Mouse (Mus musculus) ZHBTc4 (cell line): Measurements from ENCODE around the gene Clybl.

Experiments
- DNase-seq: peaks from one replicate; pipeline ENCODE4 v3.0.0-alpha.2; 2011; ENCODE audit warnings: low read depth, low spot score

Gene Clybl

DNA sequence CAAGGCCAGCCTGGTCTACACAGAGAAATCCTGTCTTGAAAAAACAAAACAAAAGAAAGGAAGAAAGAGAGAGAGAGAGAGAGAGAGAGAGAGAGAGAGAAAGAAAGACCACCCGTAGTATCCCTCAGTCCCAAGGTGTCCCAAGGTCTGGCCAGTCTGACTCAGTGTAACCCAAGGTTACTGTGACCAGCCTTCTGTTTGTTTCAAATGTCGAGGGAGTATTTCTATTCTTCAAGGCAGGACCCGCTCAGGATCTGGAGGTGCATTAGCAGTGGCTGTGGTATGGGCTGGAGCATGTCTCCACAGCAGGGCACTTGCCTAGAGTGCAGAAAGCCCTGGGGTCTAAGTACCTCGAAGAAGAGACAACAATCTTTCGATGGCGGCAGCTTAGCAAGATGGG lies 15.3 kb downstream of the Clybl start:
- no peak for DNase-seq

GRCm38 (mm10) chr14:122200247-122200885 lies 18.9 kb downstream of the Clybl start:
- DNase-seq = no peak

DNA sequence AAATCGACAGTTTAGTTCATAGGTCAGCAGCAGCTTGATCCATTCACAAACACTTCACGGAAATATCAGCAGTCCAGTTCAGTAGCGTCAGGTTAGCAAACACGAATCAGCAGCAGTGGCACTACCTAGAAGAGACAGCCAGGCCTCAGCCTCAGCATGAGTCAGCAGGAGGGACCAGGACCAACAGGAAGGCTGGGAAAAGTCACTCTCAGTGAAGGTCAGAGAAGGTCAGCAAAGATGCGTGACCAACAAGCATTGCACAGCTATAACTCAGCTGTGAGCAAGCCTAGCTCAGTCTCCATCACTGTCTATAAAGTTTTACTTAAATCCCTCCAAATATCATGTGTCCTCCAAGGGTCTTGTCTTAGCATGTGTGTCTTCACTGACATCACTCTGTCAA lies 27.7 kb downstream of the Clybl start:
- no peak for DNase-seq

DNA sequence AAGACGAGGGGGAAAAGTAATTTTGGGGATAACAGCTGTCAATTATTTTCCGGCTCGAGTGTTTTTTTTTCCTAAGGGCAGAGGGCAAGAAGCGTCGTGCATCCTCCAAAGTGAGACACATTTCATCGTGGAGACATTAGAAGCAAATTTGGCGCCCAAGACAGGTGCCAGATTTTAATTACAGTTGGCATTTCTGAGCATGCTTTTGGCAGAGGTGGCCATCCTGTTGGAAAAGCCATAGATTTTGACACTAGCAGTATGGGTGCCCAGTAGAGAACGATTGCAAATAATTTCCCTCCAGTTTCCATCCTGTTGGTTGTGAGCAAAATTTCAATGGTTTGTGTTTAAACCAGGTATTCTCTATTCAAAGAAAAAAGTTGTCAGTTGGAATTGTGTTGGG lies 32.1 kb downstream of the Clybl start:
- no peak for DNase-seq

GRCm38 (mm10) chr14:122214126-122214525 lies 32.6 kb downstream of the Clybl start:
- DNase-seq = no peak

GRCm38 (mm10) chr14:122217221-122217620 lies 35.7 kb downstream of the Clybl start:
- no peak for DNase-seq

DNA sequence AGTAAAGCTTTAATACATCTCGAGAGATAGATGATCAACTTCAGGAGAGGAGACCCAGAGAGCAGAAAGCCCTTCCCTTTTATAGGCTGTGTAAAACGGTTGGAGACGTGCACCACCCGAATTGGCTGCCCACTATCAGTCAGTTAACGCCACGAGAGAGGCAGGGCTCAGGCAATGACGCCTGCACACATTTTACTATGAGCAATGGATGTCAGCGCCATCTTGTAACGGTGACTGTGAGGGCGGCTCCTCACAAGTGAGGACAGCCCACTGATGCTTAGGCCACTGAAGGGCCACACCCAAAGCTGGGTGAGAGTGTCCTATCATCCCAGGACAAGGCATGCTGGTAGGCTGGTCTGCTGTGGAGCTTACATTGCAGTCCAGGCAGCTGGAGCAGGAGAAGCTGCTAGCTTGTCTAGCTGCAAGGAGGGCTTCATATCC lies 41.5 kb downstream of the Clybl start:
- peak; percentile 69 for DNase-seq

DNA sequence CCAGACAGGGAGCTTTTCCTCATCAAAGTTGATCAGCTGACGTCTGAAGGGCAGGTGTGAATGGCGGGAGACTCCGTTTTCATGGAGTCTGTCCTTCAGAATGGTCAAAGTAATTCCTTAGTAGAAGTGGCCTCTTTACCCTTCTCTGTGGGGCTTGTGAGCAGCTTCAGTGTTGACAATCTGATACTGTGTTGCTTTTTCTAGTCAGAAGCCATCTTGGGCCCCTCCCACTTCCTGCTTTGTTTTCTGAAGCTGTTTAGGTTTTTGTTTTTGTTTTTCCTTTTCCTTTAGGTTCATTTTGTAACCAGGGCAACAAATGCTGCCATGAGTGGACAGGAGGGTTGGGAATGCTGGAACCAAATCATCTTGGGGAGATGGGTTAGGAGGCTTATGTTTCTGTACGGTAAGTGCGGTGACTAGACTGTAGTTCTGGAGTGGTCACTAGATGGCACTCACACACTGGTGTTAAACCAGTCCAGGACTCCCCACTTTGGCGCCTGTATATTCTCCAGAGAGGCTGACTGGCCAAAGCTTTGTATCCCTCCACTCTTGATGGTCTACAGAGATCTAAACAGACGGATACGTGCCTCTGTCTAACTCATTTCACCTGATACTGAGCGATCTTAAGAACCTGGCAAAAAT lies 42.1 kb downstream of the Clybl start:
- DNase-seq = peak; percentile 85

- DNase-seq = no peak
These were observed 42.6 kb downstream of the Clybl start for GRCm38 (mm10) chr14:122224103-122224494.

GRCm38 (mm10) chr14:122224501-122224928 lies 43.0 kb downstream of the Clybl start:
- DNase-seq = no peak

- DNase-seq = no peak
These were observed 44.1 kb downstream of the Clybl start for GRCm38 (mm10) chr14:122225479-122226132.

DNA sequence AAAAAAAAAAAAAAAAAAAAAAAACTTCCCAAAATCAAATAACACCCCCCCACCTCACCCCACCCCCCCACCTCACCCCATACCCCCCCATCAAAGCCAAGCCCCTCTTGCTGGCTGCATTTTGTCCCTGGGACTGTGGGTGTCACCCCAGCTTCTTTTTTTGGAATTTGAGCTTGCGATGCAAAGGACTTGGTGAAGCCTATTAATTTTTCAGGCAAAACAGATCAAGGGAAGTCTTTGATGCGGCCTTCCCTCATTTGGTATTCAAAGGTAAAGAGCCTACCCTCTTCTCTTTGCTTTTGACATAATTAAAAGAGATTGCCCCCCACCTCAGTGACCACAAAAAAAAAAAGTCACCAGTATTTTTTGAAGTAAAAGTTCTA lies 44.6 kb downstream of the Clybl start:
- no peak for DNase-seq

DNA sequence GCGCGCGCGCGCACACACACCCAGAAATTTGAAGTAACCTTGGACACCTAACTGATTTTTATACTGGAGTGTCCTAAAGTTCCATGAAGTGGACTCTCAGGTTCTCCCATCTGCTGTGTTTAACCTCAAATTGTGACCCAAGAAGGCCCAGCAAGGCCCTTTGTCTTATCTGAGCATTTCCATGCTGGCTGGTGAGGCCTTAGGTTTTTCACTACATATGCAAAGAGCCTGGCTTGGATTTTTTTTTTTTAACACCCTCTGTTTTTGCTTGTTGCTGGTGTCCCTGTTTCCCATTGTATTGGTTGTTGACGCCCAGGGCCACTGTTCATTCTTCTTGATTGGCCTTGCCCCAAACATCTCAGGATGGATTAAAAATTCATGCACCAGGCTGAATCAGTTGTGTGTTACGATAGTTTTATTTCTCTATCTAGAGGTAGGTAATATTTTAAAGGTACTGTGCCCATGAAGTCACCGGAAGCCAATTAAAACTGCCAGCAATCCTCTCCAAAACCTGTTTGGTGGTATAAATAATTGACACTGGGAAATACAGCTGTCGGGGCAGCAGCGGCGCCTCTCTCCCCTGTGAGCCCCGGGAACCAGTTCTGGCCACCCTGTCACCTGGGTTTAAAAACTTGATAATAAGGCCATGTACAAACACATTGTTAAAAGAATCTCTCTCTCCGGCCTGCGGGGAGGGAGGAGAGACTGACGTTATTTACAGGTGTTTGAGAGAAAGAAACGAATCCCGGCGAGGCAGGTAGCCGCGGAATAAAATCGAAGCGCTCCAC lies 45.4 kb downstream of the Clybl start:
- DNase-seq = no peak

- DNase-seq = no peak
These were observed 46.0 kb downstream of the Clybl start for GRCm38 (mm10) chr14:122227454-122227951.

DNA sequence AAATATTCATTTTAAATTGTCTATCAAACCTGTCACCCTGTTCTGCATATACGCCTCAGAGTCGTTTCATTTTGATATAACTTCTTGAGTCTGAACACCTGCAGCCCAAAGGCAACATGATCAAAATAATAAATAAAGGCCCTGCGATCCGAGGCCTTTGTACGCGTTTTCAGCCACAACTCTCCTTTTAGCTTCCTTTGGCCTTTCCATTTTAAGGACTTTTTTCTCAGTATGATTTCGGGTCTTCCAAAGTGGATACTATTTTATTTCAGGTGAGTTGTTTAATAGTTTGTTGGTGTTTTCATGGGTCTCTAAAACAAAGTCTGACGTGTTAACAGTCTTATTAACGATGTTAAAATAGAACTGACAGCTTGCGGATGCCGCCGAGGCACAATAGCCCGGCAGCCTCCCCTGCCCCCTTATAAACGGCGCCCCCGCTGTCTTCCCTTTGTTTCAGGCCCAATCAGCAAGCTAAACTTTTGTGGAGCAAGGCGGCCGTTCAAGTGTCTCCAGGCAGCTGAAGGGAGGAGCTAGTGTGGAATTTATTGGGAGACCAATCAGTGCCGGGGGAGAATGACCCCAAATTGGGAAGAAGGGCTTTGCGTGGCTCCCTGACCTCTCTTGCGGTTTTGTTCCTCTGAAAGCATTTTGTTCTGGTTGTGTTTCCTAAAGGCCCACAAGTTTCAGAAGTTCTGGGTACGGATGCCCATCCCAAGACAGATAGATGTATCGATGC lies 47.5 kb downstream of the Clybl start:
- DNase-seq = peak; percentile 53

GRCm38 (mm10) chr14:122229988-122230387 lies 48.5 kb downstream of the Clybl start:
- no peak for DNase-seq

DNA sequence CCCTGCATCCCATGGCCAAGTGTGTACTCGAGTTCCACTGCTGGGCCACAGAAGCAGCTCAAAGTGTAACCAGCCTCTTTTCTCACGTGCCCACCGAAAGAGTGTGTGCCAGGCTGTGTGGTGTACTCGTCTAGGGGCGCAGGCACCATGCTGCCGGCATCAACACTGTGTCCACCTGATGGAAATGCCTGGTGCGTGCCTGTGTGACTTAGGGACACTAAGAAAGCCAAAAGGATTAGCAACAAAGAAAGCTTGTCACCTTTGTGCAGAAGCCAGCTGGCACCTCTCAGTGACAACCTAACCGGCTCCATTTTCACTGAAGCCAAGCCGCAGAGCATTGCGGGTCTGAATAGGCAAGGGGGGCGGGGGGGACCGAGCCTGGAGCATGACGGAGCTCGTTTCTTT lies 49.1 kb downstream of the Clybl start:
- no peak for DNase-seq

DNA sequence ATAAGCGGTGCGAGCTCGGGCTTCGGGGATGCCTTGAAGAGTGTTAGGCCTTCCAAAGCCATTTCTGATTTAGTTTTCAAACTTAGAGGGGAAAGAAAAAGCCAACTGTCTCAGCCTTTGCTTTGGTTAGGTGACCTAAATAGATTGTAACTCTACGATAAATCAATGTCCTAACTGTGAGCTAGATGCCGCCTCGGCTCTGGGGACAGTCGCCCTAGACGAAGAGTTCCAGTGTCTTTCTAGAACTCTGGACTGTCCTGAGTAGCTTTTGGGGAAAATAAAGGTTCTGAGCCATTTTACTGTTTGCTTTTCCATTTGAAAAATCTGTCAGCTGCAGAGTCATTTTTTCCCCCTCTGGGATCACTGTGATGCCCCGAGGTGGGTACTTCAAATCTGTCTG lies 49.6 kb downstream of the Clybl start:
- DNase-seq = no peak

- no peak for DNase-seq
These were observed 51.8 kb downstream of the Clybl start for GRCm38 (mm10) chr14:122233212-122233714.

- DNase-seq = no peak
These were observed 62.4 kb downstream of the Clybl start for GRCm38 (mm10) chr14:122243874-122244273.
